Mouse (Mus musculus): Measurements from ENCODE around the gene Hikeshi. TPM values are rescaled to one million over a fixed set of nuclear protein-coding genes. Genes with fewer than 3 reads are reported as not detected.

The Hikeshi gene
- polyA plus RNA-seq (2015; fragmentation: Nextera tagmentation; extraction: Ambion mirVana) = 87.8 and 95.3 TPM in 2 replicates

GRCm38 (mm10) chr7:89940571-89941463 is at the start of gene Hikeshi:
TSS of gene Hikeshi (minus strand) at chr7:89941204.
- peak; percentile 94 for DNase-seq
- peak within 1 kb of the TSS; percentile 79 for H3K27ac ChIP-seq
- no peaks in the 10 kb centered on the region for H3K36me3 ChIP-seq
- peak within 1 kb of the TSS; percentile 85 for H3K9ac ChIP-seq
- H3K4me2 ChIP-seq = peak within 1 kb of the TSS; percentile 77
- peaks cover 19% of the 10 kb centered on the region for H3K4me1 ChIP-seq (replicated peaks)
- under 1% methylated on average over 45 of the region's 45 CpGs for WGBS (ENCODE audit: insufficient replicate concordance)
- H3K4me3 ChIP-seq (replicated peaks) = peak within 1 kb of the TSS; percentile 92
- no peaks in the 10 kb centered on the region for H3K9me3 ChIP-seq (replicated peaks)
- no peaks in the 10 kb centered on the region for H3K27me3 ChIP-seq
- ATAC-seq (ENCODE audit: low read depth) = peak; percentile 99

GRCm38 (mm10) chr7:89984421-89984820 is 43.4 kb upstream of the Hikeshi start:
- ATAC-seq (ENCODE audit: low read depth) = no peak
- Histone ChIP-seq H3K36me3 (no peaks in the 10 kb centered on the region), H3K27me3 (no peaks in the 10 kb centered on the region), H3K27ac (no peak overlapping the region), H3K9ac (no peak overlapping the region), H3K4me1 (replicated peaks) (peaks cover 25% of the 10 kb centered on the region), H3K9me3 (replicated peaks) (no peaks in the 10 kb centered on the region), H3K4me3 (replicated peaks) (no peak overlapping the region), H3K4me2 (no peak overlapping the region)
- no peak for DNase-seq

- Histone ChIP-seq H3K36me3 (no peaks in the 10 kb centered on the region), H3K9me3 (replicated peaks) (no peaks in the 10 kb centered on the region), H3K4me3 (replicated peaks) (no peak overlapping the region), H3K9ac (no peak overlapping the region), H3K4me1 (replicated peaks) (peaks cover 33% of the 10 kb centered on the region), H3K4me2 (no peak overlapping the region), H3K27ac (no peak overlapping the region), H3K27me3 (no peaks in the 10 kb centered on the region)
- no peak for ATAC-seq (ENCODE audit: low read depth)
- WGBS (ENCODE audit: insufficient replicate concordance) = 87% methylated on average over 2 of the region's 2 CpGs
- no peak for DNase-seq
Measured at GRCm38 (mm10) chr7:89983441-89983840, 42.4 kb upstream of the Hikeshi start.

DNA sequence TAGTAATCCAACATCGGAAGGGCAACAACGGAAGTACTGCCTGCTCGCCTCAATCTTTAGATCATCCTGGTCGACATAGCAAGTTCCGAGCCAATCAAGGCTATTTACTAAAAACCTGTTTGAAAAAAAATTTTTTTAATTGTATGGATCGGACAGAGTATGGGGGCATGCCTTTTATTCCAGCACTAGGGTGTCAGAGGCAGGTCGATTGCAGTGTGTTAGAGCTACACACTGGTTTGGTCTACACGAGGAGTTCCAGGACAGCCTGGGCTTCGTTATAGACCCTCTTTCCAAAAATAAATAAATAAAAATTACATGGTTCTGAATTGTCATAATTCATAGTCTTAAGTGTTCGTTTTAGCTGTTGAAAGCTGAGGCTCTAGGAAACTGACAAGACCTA is 40.6 kb upstream of the Hikeshi start:
- ATAC-seq (ENCODE audit: low read depth) (no peak), DNase-seq (no peak)
- 9% methylated on average over 10 of the region's 10 CpGs for WGBS (ENCODE audit: insufficient replicate concordance)
- peak overlapping the region; percentile 93 for H3K4me3 ChIP-seq (replicated peaks)
- peaks cover 44% of the 10 kb centered on the region for H3K4me1 ChIP-seq (replicated peaks)
- H3K36me3 ChIP-seq = peaks cover 10% of the 10 kb centered on the region
- H3K9ac ChIP-seq = peak overlapping the region; percentile 96
- no peaks in the 10 kb centered on the region for H3K27me3 ChIP-seq
- H3K27ac ChIP-seq = peak overlapping the region; percentile 99
- H3K9me3 ChIP-seq (replicated peaks) = no peaks in the 10 kb centered on the region
- peak overlapping the region; percentile 93 for H3K4me2 ChIP-seq

DNA sequence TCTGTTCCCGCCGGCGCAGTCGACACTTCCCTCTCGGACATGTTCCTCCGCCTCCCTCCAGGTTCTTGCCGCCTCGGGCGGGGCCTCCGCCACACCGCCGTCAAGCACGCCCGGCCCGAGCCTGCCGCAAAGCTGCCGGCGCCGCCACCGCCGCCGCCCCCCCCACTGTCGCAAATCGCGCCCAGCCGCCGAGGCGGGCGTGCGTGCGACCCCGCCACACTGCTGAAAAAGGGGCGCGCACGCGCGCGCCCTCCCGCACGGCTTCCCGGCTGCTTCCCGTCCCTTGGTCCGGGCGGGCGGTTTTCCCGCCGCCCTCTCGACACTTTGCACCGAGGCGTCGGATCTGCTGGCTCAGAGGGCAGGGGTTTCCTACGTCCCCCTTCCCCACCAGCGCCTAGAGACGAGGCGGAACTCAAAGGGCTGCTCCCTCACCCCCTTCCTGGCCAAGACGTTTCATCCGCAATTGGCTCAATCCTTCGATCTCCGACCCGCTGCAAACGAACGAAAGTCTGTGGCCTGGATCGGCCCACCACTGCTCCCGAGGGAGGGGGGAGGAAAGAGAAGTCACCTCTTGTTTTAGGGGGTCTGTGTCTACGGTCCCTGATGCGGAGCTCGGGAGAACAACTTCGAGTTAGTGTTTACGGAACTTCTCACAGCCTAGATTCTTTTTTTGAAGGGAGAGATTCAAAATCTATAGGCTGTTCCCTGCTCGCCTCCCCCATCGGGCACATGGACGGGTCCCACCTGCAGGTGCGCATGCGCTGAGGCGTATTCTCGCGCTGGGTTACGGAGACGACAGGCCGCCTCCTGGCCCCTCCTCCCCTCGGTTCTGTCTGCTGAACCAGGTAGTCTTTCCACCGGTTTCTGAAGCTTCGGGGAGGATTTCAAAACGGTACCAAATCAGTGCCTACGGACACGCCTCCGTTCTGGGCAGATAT is 39.8 kb upstream of the Hikeshi start, which contains the start of gene Eed:
Eed (minus strand) TSS at position 499 of the 938 bp plus-strand sequence.
- H3K4me3 ChIP-seq (replicated peaks) = peak within 1 kb of the TSS; percentile 93
- no peaks in the 10 kb centered on the region for H3K9me3 ChIP-seq (replicated peaks)
- H3K4me2 ChIP-seq = peak within 1 kb of the TSS; percentile 93
- peak within 1 kb of the TSS; percentile 96 for H3K9ac ChIP-seq
- DNase-seq (peak; percentile 89), ATAC-seq (ENCODE audit: low read depth) (peak; percentile 83)
- peaks cover 16% of the 10 kb centered on the region for H3K36me3 ChIP-seq
- H3K4me1 ChIP-seq (replicated peaks) = peaks cover 38% of the 10 kb centered on the region
- H3K27ac ChIP-seq = peak within 1 kb of the TSS; percentile 99
- WGBS (ENCODE audit: insufficient replicate concordance) = under 1% methylated on average over 82 of the region's 87 CpGs
- H3K27me3 ChIP-seq = no peaks in the 10 kb centered on the region

DNA sequence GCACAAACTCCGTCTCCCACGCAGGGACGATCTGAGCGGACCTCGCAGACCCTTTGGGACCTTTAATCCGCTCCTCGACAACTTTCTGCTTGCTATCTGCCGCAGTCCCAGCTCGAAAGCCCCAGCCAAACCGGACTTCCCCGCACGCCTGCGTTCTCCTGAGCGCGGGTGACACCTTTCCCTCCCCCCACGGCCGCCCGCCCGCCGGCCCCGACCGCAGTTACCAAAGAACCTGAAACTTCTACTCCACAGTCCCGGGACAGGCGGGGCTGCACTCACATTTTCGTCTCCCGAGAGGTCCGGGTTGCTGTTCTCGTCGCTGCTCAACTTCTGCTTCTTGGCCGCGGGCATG is 39.1 kb upstream of the Hikeshi start:
- Histone ChIP-seq H3K27ac (peak overlapping the region; percentile 99), H3K36me3 (peaks cover 22% of the 10 kb centered on the region), H3K4me1 (replicated peaks) (peaks cover 35% of the 10 kb centered on the region), H3K4me2 (peak overlapping the region; percentile 93), H3K27me3 (no peaks in the 10 kb centered on the region), H3K9me3 (replicated peaks) (no peaks in the 10 kb centered on the region), H3K4me3 (replicated peaks) (peak overlapping the region; percentile 93), H3K9ac (peak overlapping the region; percentile 96)
- under 1% methylated on average over 31 of the region's 31 CpGs for WGBS (ENCODE audit: insufficient replicate concordance)
- no peak for DNase-seq
- ATAC-seq (ENCODE audit: low read depth) = peak; percentile 47

DNA sequence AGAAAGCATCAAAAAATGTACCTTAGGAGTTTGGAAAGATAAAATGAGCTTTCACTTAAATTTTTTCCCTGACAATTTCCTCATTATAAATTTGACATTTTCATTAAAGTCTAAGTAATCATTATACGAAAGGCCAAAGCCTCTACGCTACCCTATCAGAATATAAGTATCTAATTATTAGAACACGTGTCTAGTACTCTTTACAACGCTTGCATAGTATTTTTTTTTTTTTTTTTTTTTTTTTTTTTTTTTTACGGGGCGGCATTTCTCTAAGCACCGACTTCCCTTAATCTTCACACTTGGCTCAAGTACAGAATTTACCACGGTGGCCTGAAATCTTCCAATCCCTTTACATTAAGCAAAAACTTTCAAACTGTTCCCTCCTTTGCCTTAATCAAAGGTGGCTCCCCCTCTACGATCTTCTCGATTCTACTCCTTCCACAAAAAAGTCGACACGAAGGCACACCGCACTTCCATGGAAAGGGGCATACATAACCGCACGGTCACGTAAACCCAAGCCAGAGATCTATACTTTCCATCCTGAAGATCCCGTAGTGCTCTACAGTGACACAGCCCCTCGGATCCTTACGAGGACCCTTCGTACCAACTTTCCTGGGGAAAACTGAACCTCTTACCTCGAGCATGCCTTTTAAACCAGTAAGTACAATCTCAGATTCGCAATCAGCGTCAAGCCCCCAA is 38.6 kb upstream of the Hikeshi start:
- Histone ChIP-seq H3K9ac (peak overlapping the region; percentile 96), H3K4me1 (replicated peaks) (peaks cover 35% of the 10 kb centered on the region), H3K4me3 (replicated peaks) (peak overlapping the region; percentile 93), H3K36me3 (peaks cover 25% of the 10 kb centered on the region), H3K27me3 (no peaks in the 10 kb centered on the region), H3K4me2 (peak overlapping the region; percentile 93), H3K9me3 (replicated peaks) (no peaks in the 10 kb centered on the region), H3K27ac (peak overlapping the region; percentile 99)
- 6% methylated on average over 23 of the region's 23 CpGs for WGBS (ENCODE audit: insufficient replicate concordance)
- DNase-seq (peak; percentile 15), ATAC-seq (ENCODE audit: low read depth) (0 out of 2 replicates have a peak, but pooled peaks have one; percentile 2)

DNA sequence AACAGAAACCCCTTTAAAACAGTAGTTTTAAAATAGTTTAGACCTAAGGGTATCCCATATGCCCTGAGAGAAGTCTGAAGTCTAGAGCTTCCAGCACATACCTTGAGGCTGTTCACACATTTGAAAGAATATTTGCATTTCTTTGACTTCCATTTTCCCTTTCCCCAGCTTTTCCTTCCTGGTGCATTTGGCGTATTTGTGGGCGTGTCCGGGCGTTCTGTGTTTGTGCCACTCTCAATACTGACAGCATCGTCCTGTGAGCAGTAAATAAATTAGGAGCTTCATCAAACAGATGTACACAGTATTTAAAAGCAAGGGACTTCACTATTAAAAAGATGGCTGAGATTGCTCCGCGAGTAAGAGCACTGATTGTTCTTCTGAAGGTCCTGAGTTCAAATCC is 35.8 kb upstream of the Hikeshi start:
- H3K27ac ChIP-seq = no peak overlapping the region
- no peak overlapping the region for H3K4me3 ChIP-seq (replicated peaks)
- WGBS (ENCODE audit: insufficient replicate concordance) = 90% methylated on average over 7 of the region's 7 CpGs
- peaks cover 27% of the 10 kb centered on the region for H3K4me1 ChIP-seq (replicated peaks)
- no peak overlapping the region for H3K9ac ChIP-seq
- no peaks in the 10 kb centered on the region for H3K9me3 ChIP-seq (replicated peaks)
- H3K4me2 ChIP-seq = no peak overlapping the region
- H3K36me3 ChIP-seq = peaks cover 51% of the 10 kb centered on the region
- DNase-seq (no peak), ATAC-seq (ENCODE audit: low read depth) (no peak)
- no peaks in the 10 kb centered on the region for H3K27me3 ChIP-seq

DNA sequence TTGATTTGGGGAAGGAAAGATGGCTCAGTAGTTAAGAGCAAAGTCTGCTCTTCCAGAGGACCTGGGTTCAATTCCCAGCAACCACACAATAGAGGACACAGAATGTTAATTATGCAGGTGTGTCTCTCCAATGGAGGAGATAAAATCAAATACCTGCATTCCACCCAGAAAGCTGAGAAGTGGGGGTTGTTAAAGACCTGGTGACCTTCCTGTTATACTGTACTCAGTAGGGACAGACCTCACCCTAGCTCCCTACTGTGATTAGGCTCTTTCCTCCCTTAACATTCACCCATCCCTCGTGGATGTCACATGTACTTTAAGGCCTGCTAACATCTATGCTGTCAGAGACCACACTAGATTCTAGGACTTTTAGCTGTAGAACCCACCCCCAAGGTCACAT is 34.6 kb upstream of the Hikeshi start:
- DNase-seq (no peak), ATAC-seq (ENCODE audit: low read depth) (no peak)
- WGBS (ENCODE audit: insufficient replicate concordance) = 88% methylated on average over 1 of the region's 1 CpGs
- peaks cover 60% of the 10 kb centered on the region for H3K36me3 ChIP-seq
- H3K4me2 ChIP-seq = no peak overlapping the region
- H3K4me3 ChIP-seq (replicated peaks) = no peak overlapping the region
- H3K9ac ChIP-seq = no peak overlapping the region
- H3K4me1 ChIP-seq (replicated peaks) = peaks cover 22% of the 10 kb centered on the region
- no peaks in the 10 kb centered on the region for H3K27me3 ChIP-seq
- H3K9me3 ChIP-seq (replicated peaks) = no peaks in the 10 kb centered on the region
- no peak overlapping the region for H3K27ac ChIP-seq

DNA sequence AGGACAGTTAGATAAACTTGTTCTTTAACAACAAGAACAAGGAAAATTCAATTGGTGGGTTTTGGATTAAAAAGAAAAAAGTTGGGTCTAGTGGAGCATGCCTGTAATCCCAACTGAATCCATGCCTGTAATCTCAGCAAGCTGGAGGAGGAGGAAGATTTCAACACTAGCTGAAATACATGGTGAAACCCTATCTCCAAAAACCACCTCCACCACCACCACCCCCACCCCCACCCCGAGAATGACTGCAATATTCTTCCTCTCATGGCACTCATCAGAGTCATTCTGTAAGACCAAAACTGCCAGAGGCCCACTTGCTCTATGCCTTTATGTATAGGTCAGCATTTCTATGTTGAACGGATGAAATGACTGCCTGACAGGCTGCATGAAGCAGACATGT is 26.2 kb upstream of the Hikeshi start:
- DNase-seq = no peak
- 44% methylated on average over 2 of the region's 2 CpGs for WGBS (ENCODE audit: insufficient replicate concordance)
- no peak for ATAC-seq (ENCODE audit: low read depth)

GRCm38 (mm10) chr7:89966771-89967170 is 25.8 kb upstream of the Hikeshi start:
- 79% methylated on average over 1 of the region's 1 CpGs for WGBS (ENCODE audit: insufficient replicate concordance)
- H3K9ac ChIP-seq = no peak overlapping the region
- no peak for DNase-seq
- H3K4me2 ChIP-seq = no peak overlapping the region
- peaks cover 87% of the 10 kb centered on the region for H3K36me3 ChIP-seq
- H3K4me3 ChIP-seq (replicated peaks) = no peak overlapping the region
- H3K27ac ChIP-seq = no peak overlapping the region
- no peaks in the 10 kb centered on the region for H3K27me3 ChIP-seq
- ATAC-seq (ENCODE audit: low read depth) = no peak
- H3K4me1 ChIP-seq (replicated peaks) = peaks cover 18% of the 10 kb centered on the region
- H3K9me3 ChIP-seq (replicated peaks) = no peaks in the 10 kb centered on the region

More for the DNA sequence above, 26.2 kb upstream of the Hikeshi start:
- peaks cover 17% of the 10 kb centered on the region for H3K4me1 ChIP-seq (replicated peaks)
- no peaks in the 10 kb centered on the region for H3K9me3 ChIP-seq (replicated peaks)
- no peak overlapping the region for H3K4me2 ChIP-seq
- no peak overlapping the region for H3K9ac ChIP-seq
- peaks cover 87% of the 10 kb centered on the region for H3K36me3 ChIP-seq
- H3K27me3 ChIP-seq = no peaks in the 10 kb centered on the region
- H3K27ac ChIP-seq = no peak overlapping the region
- H3K4me3 ChIP-seq (replicated peaks) = no peak overlapping the region

All from liver, embryonic 13.5 days (tissue).